Mouse (Mus musculus) ES-E14 (cell line): ENCODE data around the gene Slc5a5. TPM values are rescaled to one million over a fixed set of nuclear protein-coding genes. Genes with fewer than 3 reads are reported as not detected.

Experiments used
- DNase-seq: peaks from one replicate; pipeline ENCODE4 v3.0.0-alpha.2; 2013; ENCODE audit warnings: low read depth, low spot score
- H3K27ac ChIP-seq: 2 replicates; pipeline ENCODE4 v1.5.1; 2012; ENCODE audit warnings: low read depth, mild to moderate bottlenecking, low read length, moderate library complexity, mixed read lengths; ENCODE audit not compliant: poor library complexity, insufficient read depth, severe bottlenecking
- H3K36me3 ChIP-seq: 2 replicates; pipeline ENCODE4 v1.6.1; 2012; ENCODE audit warnings: mild to moderate bottlenecking, low read length, moderate library complexity, mixed read lengths; ENCODE audit not compliant: control insufficient read depth, poor library complexity, insufficient read depth, severe bottlenecking
- H3K4me1 ChIP-seq, 2 experiments: fragments of 150-350 bp in 1 of 2; sonication (generic) in 1 of 2; 2 replicates each; pipeline ENCODE4 v1.6.1; 2012; ENCODE audit warnings: low read length in 2 of 2, mild to moderate bottlenecking in 1 of 2, mixed read lengths in 1 of 2; ENCODE audit not compliant: control insufficient read depth in 2 of 2, insufficient read depth in 2 of 2, poor library complexity in 1 of 2
- H3K4me3 ChIP-seq, 2 experiments: fragments of 150-350 bp in 1 of 2; sonication (generic) in 1 of 2; 2 replicates each; pipeline ENCODE4 v1.5.1; 2012; ENCODE audit warnings: low read length in 2 of 2, low read depth in 1 of 2, mild to moderate bottlenecking in 1 of 2, mixed read lengths in 1 of 2; ENCODE audit not compliant: insufficient read depth in 1 of 2, poor library complexity in 1 of 2, severe bottlenecking in 1 of 2
- H3K9ac ChIP-seq: 2 replicates; pipeline ENCODE4 v1.6.1; 2012; ENCODE audit warnings: low read depth, mild to moderate bottlenecking, low read length, mixed read lengths; ENCODE audit not compliant: poor library complexity, insufficient read depth, severe bottlenecking
- H3K9me3 ChIP-seq: fragments of 150-350 bp; sonication (generic); 2 replicates; pipeline ENCODE4 v1.6.1; 2012; ENCODE audit warnings: low read depth, mild to moderate bottlenecking, low read length; ENCODE audit not compliant: control insufficient read depth, insufficient read depth
- CHD2 ChIP-seq: IDR thresholded peaks from 2 replicates; pipeline ENCODE4 v1.6.1; 2014; ENCODE audit warnings: mild to moderate bottlenecking, low read depth, low read length, inconsistent platforms
- HCFC1 ChIP-seq: IDR thresholded peaks from 2 replicates; pipeline ENCODE4 v1.6.1; 2012; ENCODE audit warnings: low read length, inconsistent platforms, borderline replicate concordance; ENCODE audit not compliant: insufficient read depth
- MAFK ChIP-seq: IDR thresholded peaks from 2 replicates; pipeline ENCODE4 v1.6.1; 2014; ENCODE audit warnings: mild to moderate bottlenecking, low read depth, low read length, inconsistent platforms; ENCODE audit not compliant: insufficient read depth
- ZC3H11A ChIP-seq: IDR thresholded peaks from 2 replicates; pipeline ENCODE4 v1.6.1; 2012; ENCODE audit warnings: low read depth, mild to moderate bottlenecking, inconsistent platforms, low read length, borderline replicate concordance
- ZNF384 ChIP-seq: IDR thresholded peaks from 2 replicates; pipeline ENCODE4 v1.6.1; 2012; ENCODE audit warnings: low read depth, low read length, inconsistent platforms
- in situ Hi-C, 2 experiments: fragments of 600-800 bp; cut with MboI; formaldehyde crosslinking; loops; one replicate each; pipeline ENCODE4 v1.15.1; 2025; ENCODE audit warnings: low sequenced_read_pairs in 2 of 2, inconsistent platforms in 1 of 2; ENCODE audit not compliant: unreplicated experiment in 2 of 2
- total RNA-seq: library from RNA; depleted of rRNA; stranded (reverse); fragments of 300-350 nt; gene quantifications from 2 replicates; pipeline ENCODE4 v1.2.3, GENCODE M21; 2012

The Slc5a5 gene
- total RNA-seq, 1 experiment: 3.4 TPM

- H3K4me1 ChIP-seq: peaks cover 4 to 23% of the 10 kb centered on the region in 2 experiments; a peak in 3 of 4 replicates
- peak; percentile 89 for DNase-seq
- H3K4me3 ChIP-seq: peak overlapping the region; percentile 59 to 66; a peak in 3 of 4 replicates
- H3K9ac ChIP-seq: no peak overlapping the region
- H3K27ac ChIP-seq: no peak overlapping the region
- H3K36me3 ChIP-seq: peaks cover 26% of the 10 kb centered on the region
- in situ Hi-C loops: no loop called here
- no peaks in the 10 kb centered on the region for H3K9me3 ChIP-seq
- no peak for TF ChIP-seq MAFK
- TF ChIP-seq ZNF384: no peak
- TF ChIP-seq ZC3H11A: no peak
Measured at GRCm38 (mm10) chr8:70891356-70891755, 1.2 kb downstream of the Slc5a5 start.

- TF ChIP-seq ZC3H11A (no peak), CHD2 (no peak), ZNF384 (no peak), MAFK (no peak), HCFC1 (no peak)
- no peak for DNase-seq
Measured at GRCm38 (mm10) chr8:70890656-70891055, 1.9 kb downstream of the Slc5a5 start.

GRCm38 (mm10) chr8:70887669-70888068, 4.9 kb downstream of the Slc5a5 start:
- in situ Hi-C loops: no loop called here
- Histone ChIP-seq H3K27ac (no peak overlapping the region), H3K4me3 (peak overlapping the region in 1 of 2 experiments; percentile 47; a peak in 2 of 4 replicates), H3K36me3 (no peaks in the 10 kb centered on the region), H3K9me3 (no peaks in the 10 kb centered on the region), H3K9ac (no peak overlapping the region), H3K4me1 (peaks cover 8 to 29% of the 10 kb centered on the region in 2 experiments)
- no peak for DNase-seq
- TF ChIP-seq CHD2: no peak
- TF ChIP-seq ZC3H11A: no peak
- TF ChIP-seq HCFC1: no peak
- TF ChIP-seq ZNF384: no peak
- no peak for TF ChIP-seq MAFK

More at GRCm38 (mm10) chr8:70890656-70891055, 1.9 kb downstream of the Slc5a5 start:
- Histone ChIP-seq H3K27ac (no peak overlapping the region), H3K36me3 (peaks cover 19% of the 10 kb centered on the region), H3K9ac (no peak overlapping the region), H3K9me3 (no peaks in the 10 kb centered on the region), H3K4me1 (peaks cover 8 to 27% of the 10 kb centered on the region in 2 experiments), H3K4me3 (no peak overlapping the region)
- in situ Hi-C loops: no loop called here

- Histone ChIP-seq H3K4me1 (peaks cover 4 to 22% of the 10 kb centered on the region in 2 experiments), H3K36me3 (no peaks in the 10 kb centered on the region), H3K9ac (no peak overlapping the region), H3K27ac (no peak overlapping the region), H3K4me3 (no peak overlapping the region), H3K9me3 (no peaks in the 10 kb centered on the region)
- in situ Hi-C loops: no loop called here
- no peak for TF ChIP-seq MAFK
- no peak for TF ChIP-seq CHD2
- TF ChIP-seq HCFC1: no peak
- no peak for TF ChIP-seq ZC3H11A
- no peak for TF ChIP-seq ZNF384
- DNase-seq: no peak
Measured at GRCm38 (mm10) chr8:70885612-70886011, 6.9 kb downstream of the Slc5a5 start.

GRCm38 (mm10) chr8:70884683-70885082, 7.9 kb downstream of the Slc5a5 start:
- no peak for DNase-seq
- in situ Hi-C loops: no loop called here
- Histone ChIP-seq H3K4me3 (no peak overlapping the region), H3K9me3 (no peaks in the 10 kb centered on the region), H3K9ac (no peak overlapping the region), H3K36me3 (no peaks in the 10 kb centered on the region), H3K4me1 (peaks cover 4 to 27% of the 10 kb centered on the region in 2 experiments), H3K27ac (no peak overlapping the region)
- no peak for TF ChIP-seq HCFC1
- TF ChIP-seq ZC3H11A: no peak
- TF ChIP-seq ZNF384: no peak
- TF ChIP-seq MAFK: no peak
- TF ChIP-seq CHD2: no peak
